Mouse (Mus musculus) limb, embryonic 11.5 days (tissue): ENCODE data around the gene Pnrc2. TPM values are rescaled to one million over a fixed set of nuclear protein-coding genes. Genes with fewer than 3 reads are reported as not detected.

Source experiments
- ATAC-seq: fragments of 200-750 bp; cut with Nextera tagmentation; 2 replicates; pipeline ENCODE4 v1.8.0; 2017; ENCODE audit warnings: low read depth; ENCODE audit not compliant: insufficient number of reproducible peaks, low FRiP score, low TSS enrichment
- DNase-seq: peaks from one replicate; pipeline ENCODE4 v3.0.0-alpha.2; 2015; ENCODE audit warnings: low spot score
- H3K27ac ChIP-seq: fragments of 300-500 bp; sonication (generic); replicated peaks from 2 replicates; pipeline ENCODE4 v1.5.1; 2014; ENCODE audit warnings: low read depth, mild to moderate bottlenecking, low read length
- H3K27me3 ChIP-seq: fragments of 300-500 bp; sonication (generic); 2 replicates; pipeline ENCODE4 v1.6.1; 2014; ENCODE audit warnings: mild to moderate bottlenecking, low read length, mixed read lengths; ENCODE audit not compliant: control insufficient read depth, insufficient read depth
- H3K36me3 ChIP-seq: fragments of 300-500 bp; sonication (generic); 2 replicates; pipeline ENCODE4 v1.6.1; 2014; ENCODE audit warnings: mild to moderate bottlenecking, low read length, moderate library complexity, mixed read lengths; ENCODE audit not compliant: control insufficient read depth, insufficient read depth
- H3K4me1 ChIP-seq: fragments of 300-500 bp; sonication (generic); 2 replicates; pipeline ENCODE4 v1.6.1; 2014; ENCODE audit warnings: low read length, mixed read lengths; ENCODE audit not compliant: control insufficient read depth, insufficient read depth
- H3K4me2 ChIP-seq: fragments of 300-500 bp; sonication (generic); 2 replicates; pipeline ENCODE4 v1.6.1; 2014; ENCODE audit warnings: low read depth, mild to moderate bottlenecking, moderate library complexity; ENCODE audit not compliant: severe bottlenecking
- H3K4me3 ChIP-seq: fragments of 300-500 bp; sonication (generic); 2 replicates; pipeline ENCODE4 v1.5.1; 2014; ENCODE audit warnings: low read depth, low read length
- H3K9ac ChIP-seq: fragments of 300-500 bp; sonication (generic); 2 replicates; pipeline ENCODE4 v1.6.1; 2014; ENCODE audit warnings: mild to moderate bottlenecking, low read length
- H3K9me3 ChIP-seq: fragments of 300-500 bp; sonication (generic); 2 replicates; pipeline ENCODE4 v1.6.1; 2016; ENCODE audit warnings: low read length; ENCODE audit not compliant: control insufficient read depth
- WGBS: fragments of 180-500 bp; shearing (Covaris S2); extraction: QIAGEN DNeasy Blood & Tissue Kit; methylation state at CpG from one replicate; pipeline ENCODE4 v1.1.7; 2014; 5-methylcytosine and 5-hydroxymethylcytosine counted together
- polyA plus RNA-seq: library from polyadenylated mRNA; unstranded; fragments of >200 nt; fragmentation: Nextera tagmentation; extraction: Ambion mirVana; gene quantifications from 2 replicates; pipeline ENCODE4 v1.2.1, GENCODE M21; 2014

Gene Pnrc2
- polyA plus RNA-seq, 1 experiment from 2014 or later, result 234 TPM

GRCm38 (mm10) chr4:135880018-135880417, 6.4 kb upstream of the Pnrc2 start:
- WGBS, result 94% methylated on average over 6 of the region's 6 CpGs
- no peaks in the 10 kb centered on the region for H3K36me3 ChIP-seq

GRCm38 (mm10) chr4:135879021-135879420, 5.4 kb upstream of the Pnrc2 start:
- WGBS, result 82% methylated on average over 6 of the region's 6 CpGs
- H3K36me3 ChIP-seq, result no peaks in the 10 kb centered on the region
- DNase-seq (no peak), ATAC-seq (no peak)
- H3K4me3 ChIP-seq, result no peak overlapping the region
- H3K4me2 ChIP-seq, result no peak overlapping the region
- no peaks in the 10 kb centered on the region for H3K27me3 ChIP-seq
- no peaks in the 10 kb centered on the region for H3K9me3 ChIP-seq
- peaks cover 29% of the 10 kb centered on the region for H3K4me1 ChIP-seq
- no peak overlapping the region for H3K9ac ChIP-seq
- no peak overlapping the region for H3K27ac ChIP-seq

More at GRCm38 (mm10) chr4:135880018-135880417, 6.4 kb upstream of the Pnrc2 start:
- Histone ChIP-seq H3K9ac (no peak overlapping the region), H3K9me3 (no peaks in the 10 kb centered on the region), H3K4me3 (no peak overlapping the region), H3K4me2 (no peak overlapping the region), H3K4me1 (peaks cover 24% of the 10 kb centered on the region), H3K27ac (no peak overlapping the region), H3K27me3 (no peaks in the 10 kb centered on the region)
- no peak for DNase-seq
- no peak for ATAC-seq

- H3K4me3 ChIP-seq, result no peak overlapping the region
- H3K27ac ChIP-seq, result no peak overlapping the region
- no peak overlapping the region for H3K9ac ChIP-seq
- peaks cover 26% of the 10 kb centered on the region for H3K4me1 ChIP-seq
- no peaks in the 10 kb centered on the region for H3K9me3 ChIP-seq
- H3K36me3 ChIP-seq, result no peaks in the 10 kb centered on the region
- H3K4me2 ChIP-seq, result no peak overlapping the region
- ATAC-seq (no peak), DNase-seq (no peak)
- no peaks in the 10 kb centered on the region for H3K27me3 ChIP-seq
- WGBS, result 61% methylated on average over 2 of the region's 2 CpGs
Measured at GRCm38 (mm10) chr4:135877742-135878141, 4.1 kb upstream of the Pnrc2 start.

GRCm38 (mm10) chr4:135876583-135877020, 3.0 kb upstream of the Pnrc2 start:
- under 1% methylated on average over 16 of the region's 16 CpGs for WGBS
- peaks cover 32% of the 10 kb centered on the region for H3K4me1 ChIP-seq
- no peak for ATAC-seq

GRCm38 (mm10) chr4:135875991-135876582, 2.4 kb upstream of the Pnrc2 start:
- peaks cover 35% of the 10 kb centered on the region for H3K4me1 ChIP-seq
- no peak for ATAC-seq

More at GRCm38 (mm10) chr4:135876583-135877020, 3.0 kb upstream of the Pnrc2 start:
- peak; percentile 80 for DNase-seq
- Histone ChIP-seq H3K27me3 (no peaks in the 10 kb centered on the region), H3K9me3 (no peaks in the 10 kb centered on the region), H3K4me3 (no peak overlapping the region), H3K9ac (peak overlapping the region; percentile 40), H3K27ac (peak overlapping the region; percentile 48), H3K4me2 (peak overlapping the region; percentile 41), H3K36me3 (peaks cover 9% of the 10 kb centered on the region; the same call in 1 of the 2 replicates)

GRCm38 (mm10) chr4:135875546-135875945, 1.9 kb upstream of the Pnrc2 start:
- Histone ChIP-seq H3K4me2 (no peak overlapping the region), H3K4me1 (peaks cover 35% of the 10 kb centered on the region), H3K9ac (no peak overlapping the region), H3K9me3 (no peaks in the 10 kb centered on the region), H3K27ac (no peak overlapping the region), H3K27me3 (no peaks in the 10 kb centered on the region), H3K4me3 (no peak overlapping the region), H3K36me3 (peaks cover 12% of the 10 kb centered on the region; the same call in 1 of the 2 replicates)
- WGBS, result 40% methylated on average over 7 of the region's 7 CpGs
- DNase-seq (no peak), ATAC-seq (no peak)

More at GRCm38 (mm10) chr4:135875991-135876582, 2.4 kb upstream of the Pnrc2 start:
- Histone ChIP-seq H3K27ac (peak overlapping the region; percentile 48), H3K9me3 (no peaks in the 10 kb centered on the region), H3K27me3 (no peaks in the 10 kb centered on the region), H3K4me2 (peak overlapping the region; percentile 41), H3K9ac (peak overlapping the region; percentile 40), H3K4me3 (no peak overlapping the region), H3K36me3 (peaks cover 12% of the 10 kb centered on the region; the same call in 1 of the 2 replicates)
- 10% methylated on average over 9 of the region's 9 CpGs for WGBS
- peak; percentile 71 for DNase-seq

GRCm38 (mm10) chr4:135874564-135875535, 1.2 kb upstream of the Pnrc2 start:
- peak overlapping the region; percentile 88 for H3K4me2 ChIP-seq
- WGBS, result 87% methylated on average over 10 of the region's 10 CpGs
- no peaks in the 10 kb centered on the region for H3K9me3 ChIP-seq
- DNase-seq (no peak), ATAC-seq (no peak)
- H3K27me3 ChIP-seq, result no peaks in the 10 kb centered on the region
- H3K27ac ChIP-seq, result peak overlapping the region; percentile 99
- H3K36me3 ChIP-seq, result peaks cover 12% of the 10 kb centered on the region; the same call in 1 of the 2 replicates
- H3K4me3 ChIP-seq, result no peak overlapping the region
- H3K9ac ChIP-seq, result no peak overlapping the region
- H3K4me1 ChIP-seq, result peaks cover 35% of the 10 kb centered on the region
